Mouse (Mus musculus): ENCODE data around the gene Ring1.
A peak's percentile ranks its signal among the peaks of the same experiment; 100 is the strongest.
"Not testable (repeated sequence)": the region's sequence is repeated elsewhere in the genome, so short reads cannot be mapped to it uniquely, and the experiment has no call there.

The Ring1 gene

DNA sequence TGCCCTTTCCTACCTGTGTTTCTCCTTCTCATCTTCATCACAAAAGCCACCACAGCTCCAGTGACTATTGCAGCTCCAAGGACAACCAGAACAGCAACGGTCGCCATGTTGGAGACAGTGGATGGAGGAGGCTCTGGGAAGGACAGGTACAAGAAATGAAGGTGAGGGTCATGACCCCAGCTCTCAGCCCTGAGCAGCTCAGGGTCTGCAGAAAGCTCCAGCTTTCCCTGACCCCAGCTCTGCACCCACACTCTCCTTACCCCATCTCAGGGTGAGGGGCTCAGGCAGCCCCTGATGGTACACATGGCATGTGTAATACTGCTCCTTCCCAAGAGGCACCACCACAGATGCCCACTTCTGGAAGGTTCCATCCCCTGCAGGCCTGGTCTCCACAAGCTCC is 27.5 kb downstream of the Ring1 start:
- not testable (repeated sequence) for DNase-seq (ENCODE audit: extremely low read depth, low read depth)

- no peak for DNase-seq (ENCODE audit: extremely low read depth, low read depth)
These were observed 28.8 kb downstream of the Ring1 start for GRCm38 (mm10) chr17:33995651-33996050.

- DNase-seq (ENCODE audit: extremely low read depth, low read depth): no peak
These were observed 29.5 kb downstream of the Ring1 start for GRCm38 (mm10) chr17:33994959-33995358.

DNA sequence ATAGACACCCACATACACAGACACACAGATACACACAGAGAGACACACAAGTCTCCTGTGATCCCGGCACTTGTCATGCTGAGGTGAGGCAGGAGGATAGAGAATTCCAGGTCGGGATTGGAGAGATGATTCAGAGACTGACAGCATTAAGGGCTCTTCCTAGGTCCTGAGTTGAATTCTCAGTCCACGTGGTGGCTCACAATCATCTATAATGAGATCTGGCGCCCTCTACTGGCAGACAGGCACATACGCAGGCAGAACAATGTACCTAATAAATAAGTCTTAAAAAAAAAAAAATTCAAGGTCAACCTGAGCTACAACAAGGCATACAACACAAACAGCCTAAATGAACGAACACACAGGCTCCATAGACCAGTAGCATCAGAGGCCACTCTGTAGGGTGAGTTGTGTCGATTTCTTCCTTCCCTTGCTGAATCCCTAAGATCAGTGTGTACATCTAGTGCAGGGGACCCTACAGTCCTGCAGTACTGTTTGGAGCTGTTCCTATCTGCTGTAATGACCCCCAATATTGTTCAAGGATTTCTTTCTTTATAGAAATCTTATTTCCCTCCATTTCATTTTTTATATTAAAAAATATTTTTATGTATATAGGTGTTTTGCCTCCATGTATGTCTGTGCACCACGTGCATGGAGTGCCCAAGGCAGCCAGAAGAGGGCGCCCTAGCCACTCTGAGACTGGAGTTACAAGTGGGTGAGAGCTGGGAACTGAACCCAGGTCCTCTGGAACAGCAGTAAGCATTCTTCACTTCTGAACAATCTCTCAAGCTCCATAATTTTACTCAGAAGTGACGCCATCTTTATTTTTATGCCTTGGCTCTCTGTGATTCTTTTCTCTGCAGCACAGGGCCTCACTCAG is 32.5 kb downstream of the Ring1 start:
- DNase-seq (ENCODE audit: extremely low read depth, low read depth): peak; percentile 65

DNA sequence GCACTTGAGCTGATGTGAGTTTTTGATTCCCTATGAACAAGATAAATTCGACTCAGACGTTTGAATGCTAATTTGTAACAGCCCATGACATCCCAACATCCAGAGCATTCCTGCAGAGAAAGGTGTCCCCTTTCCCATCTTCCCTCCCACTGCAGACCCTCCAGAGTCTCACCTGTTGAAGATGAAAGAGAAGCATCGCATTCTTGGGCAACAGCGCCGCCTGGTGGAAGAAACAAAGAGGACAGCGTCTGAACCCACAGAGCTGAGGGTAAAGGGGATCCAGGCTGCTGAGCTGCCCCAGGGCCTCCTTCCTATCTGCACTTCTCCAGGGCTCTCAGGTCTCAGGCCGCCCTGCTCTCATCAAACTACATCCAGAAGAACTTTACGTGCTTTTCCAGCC is 42.3 kb downstream of the Ring1 start:
- not testable (repeated sequence) for DNase-seq (ENCODE audit: extremely low read depth, low read depth)

- DNase-seq (ENCODE audit: extremely low read depth, low read depth): not testable (repeated sequence)
These were observed 43.1 kb downstream of the Ring1 start for GRCm38 (mm10) chr17:33981192-33981909.

DNA sequence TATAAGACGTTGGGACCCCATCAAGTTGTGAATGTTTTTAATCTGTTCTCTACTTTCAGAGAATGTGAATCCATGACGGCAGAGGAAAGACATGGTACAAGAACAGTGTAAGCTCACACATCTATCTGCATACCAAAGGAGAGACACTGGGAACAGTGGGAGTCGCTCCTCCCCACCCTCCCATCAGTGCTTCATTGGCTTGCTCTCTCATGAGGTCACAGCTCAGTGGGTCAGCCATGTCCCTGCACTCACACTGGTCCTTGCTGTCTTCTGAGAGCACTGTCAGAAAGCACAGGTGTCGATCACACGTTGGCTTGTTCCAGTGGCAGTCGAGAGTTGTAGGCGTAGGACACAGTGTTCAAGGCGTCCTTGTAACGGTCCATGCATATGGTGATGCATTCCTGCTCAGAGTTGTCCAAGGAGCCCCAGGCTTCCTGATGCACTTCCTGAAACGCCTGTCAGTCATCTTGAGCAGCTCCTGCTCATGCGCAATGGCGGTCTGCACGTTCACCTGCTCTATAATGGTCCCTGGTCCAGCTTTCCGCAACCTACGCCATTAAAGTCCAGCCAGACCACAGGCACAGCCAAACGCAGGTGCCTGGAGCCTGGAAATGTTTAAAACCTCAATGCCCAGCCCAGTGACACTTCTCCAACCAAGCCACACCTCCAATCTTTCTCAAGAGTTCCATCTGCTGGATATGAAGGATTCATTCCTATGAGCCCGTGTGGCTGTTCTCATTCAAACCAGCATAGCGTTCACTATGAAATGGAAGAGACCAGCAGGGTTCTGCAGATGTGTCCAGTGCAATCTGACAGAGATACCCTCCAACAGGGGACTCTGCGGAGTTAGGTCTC is 44.1 kb downstream of the Ring1 start:
- no peak for DNase-seq (ENCODE audit: extremely low read depth, low read depth)

GRCm38 (mm10) chr17:33979512-33980050 is 44.9 kb downstream of the Ring1 start:
- no peak for DNase-seq (ENCODE audit: extremely low read depth, low read depth)

DNA sequence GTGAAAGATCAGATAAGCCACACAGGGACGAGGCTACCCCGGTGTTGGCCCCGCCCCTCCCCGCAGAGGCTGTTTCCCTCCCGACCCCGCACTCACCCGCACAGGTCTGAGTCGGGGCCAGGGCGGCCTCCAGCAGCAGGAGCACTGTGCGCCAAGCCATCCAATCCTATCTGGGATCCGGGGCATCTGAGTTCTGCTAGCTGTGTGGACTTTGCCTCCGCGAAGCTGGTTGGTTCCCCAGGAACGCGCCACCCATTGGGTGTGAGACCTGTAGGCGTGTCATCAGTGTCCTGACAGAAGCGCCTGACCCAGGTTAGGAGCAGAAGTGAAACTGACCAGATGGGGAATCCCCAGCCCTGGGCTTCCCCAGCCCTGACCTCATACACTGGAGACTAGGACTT is 45.8 kb downstream of the Ring1 start:
- no peak for DNase-seq (ENCODE audit: extremely low read depth, low read depth)

DNA sequence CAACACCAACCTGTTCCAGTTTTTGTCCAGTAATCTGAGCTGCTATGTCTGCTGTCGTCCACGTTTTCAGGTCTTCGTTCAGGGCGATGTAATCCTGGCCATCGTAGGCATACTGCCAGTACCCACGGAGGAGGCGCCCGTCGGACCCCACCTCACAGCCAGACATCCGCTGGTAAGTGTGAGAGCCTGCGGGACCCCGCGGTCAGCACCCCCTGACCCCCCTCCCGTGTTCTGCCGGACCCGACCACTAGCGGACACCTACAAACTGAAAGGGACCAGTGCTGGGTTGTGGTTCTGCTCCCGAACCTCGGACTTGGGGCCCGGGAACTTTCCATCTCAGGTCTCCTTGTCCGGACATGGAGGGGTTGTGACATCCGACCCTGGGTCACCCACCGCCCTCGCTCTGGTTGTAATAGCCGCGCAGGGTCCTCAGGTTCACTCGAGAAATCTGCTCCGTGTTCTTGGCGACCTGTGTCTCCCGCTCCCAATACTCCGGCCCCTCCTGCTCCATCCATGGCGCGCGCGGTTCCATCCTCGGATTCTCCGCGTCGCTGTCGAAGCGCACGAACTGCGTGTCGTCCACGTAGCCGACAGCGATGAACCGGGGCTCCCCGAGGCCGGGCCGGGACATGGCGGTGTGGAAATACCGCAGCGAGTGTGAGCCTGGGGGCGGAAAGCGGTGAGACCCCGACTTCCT is 46.5 kb downstream of the Ring1 start:
- DNase-seq (ENCODE audit: extremely low read depth, low read depth): no peak

- no peak for DNase-seq (ENCODE audit: extremely low read depth, low read depth)
These were observed 50.9 kb downstream of the Ring1 start for GRCm38 (mm10) chr17:33973572-33973971.

- DNase-seq (ENCODE audit: extremely low read depth, low read depth): no peak
These were observed 51.8 kb downstream of the Ring1 start for GRCm38 (mm10) chr17:33972691-33973090.

Data from MEL-GATA-1-ER (cell line).